Mouse (Mus musculus) liver, embryonic 14.5 days (tissue): ENCODE measurements around the gene Olfr1018. TPM values are rescaled to one million over a fixed set of nuclear protein-coding genes. Genes with fewer than 3 reads are reported as not detected.

ENCODE experiments used
- ATAC-seq: fragments of 200-750 bp; cut with Nextera tagmentation; 2 replicates; pipeline ENCODE4 v1.8.0; 2017; ENCODE audit warnings: moderate number of reproducible peaks, mild to moderate bottlenecking, moderate library complexity; ENCODE audit not compliant: insufficient read depth
- DNase-seq, 3 experiments: peaks; one replicate each; pipeline ENCODE4 v3.0.0-alpha.2; 2012 to 2013; ENCODE audit warnings: low read depth in 3 of 3, low spot score in 3 of 3
- H3K27ac ChIP-seq: fragments of 300-500 bp; sonication (generic); 2 replicates; pipeline ENCODE4 v1.5.1; 2014; ENCODE audit warnings: moderate library complexity, mild to moderate bottlenecking, control low read depth, inconsistent platforms
- H3K27me3 ChIP-seq: fragments of 300-500 bp; sonication (generic); 2 replicates; pipeline ENCODE4 v1.6.1; 2014; ENCODE audit warnings: mild to moderate bottlenecking, low read length, moderate library complexity; ENCODE audit not compliant: control insufficient read depth, insufficient read depth
- H3K36me3 ChIP-seq: fragments of 300-500 bp; sonication (generic); replicated peaks from 2 replicates; pipeline ENCODE4 v1.6.1; 2014; ENCODE audit warnings: low read depth; ENCODE audit not compliant: control insufficient read depth, insufficient read depth
- H3K4me1 ChIP-seq, 2 experiments: fragments of 200-500 bp in 1 of 2; fragments of 300-500 bp in 1 of 2; sonication (generic) in 1 of 2; replicated peaks; 2 replicates each; pipeline ENCODE4 v1.6.1; 2012 to 2014; ENCODE audit warnings: antibody characterized with exemption in 1 of 2, inconsistent platforms in 1 of 2, low read length in 1 of 2; ENCODE audit not compliant: control insufficient read depth in 2 of 2, insufficient read depth in 2 of 2
- H3K4me2 ChIP-seq: fragments of 300-500 bp; sonication (generic); 2 replicates; pipeline ENCODE4 v1.6.1; 2014; ENCODE audit warnings: low read depth, mild to moderate bottlenecking, control low read depth, moderate library complexity
- H3K4me3 ChIP-seq, 2 experiments: fragments of 200-500 bp in 1 of 2; fragments of 300-500 bp in 1 of 2; sonication (generic) in 1 of 2; 2 replicates each; pipeline ENCODE4 v1.5.1; 2012 to 2014; ENCODE audit warnings: low read depth in 2 of 2, low read length in 2 of 2, mild to moderate bottlenecking in 2 of 2, control low read depth in 1 of 2, inconsistent platforms in 1 of 2, moderate library complexity in 1 of 2; ENCODE audit not compliant: insufficient read depth in 1 of 2
- H3K9ac ChIP-seq: fragments of 300-500 bp; sonication (generic); replicated peaks from 2 replicates; pipeline ENCODE4 v1.6.1; 2014; ENCODE audit warnings: mild to moderate bottlenecking, control low read depth, moderate library complexity
- H3K9me3 ChIP-seq: fragments of 300-500 bp; sonication (generic); 2 replicates; pipeline ENCODE4 v1.6.1; 2016; ENCODE audit warnings: low read length, mixed read lengths; ENCODE audit not compliant: control insufficient read depth
- CTCF ChIP-seq: IDR thresholded peaks from 2 replicates; pipeline ENCODE4 v1.5.1; 2016; ENCODE audit warnings: antibody characterized with exemption, low read depth, control low read depth
- EP300 ChIP-seq: IDR thresholded peaks from 2 replicates; pipeline ENCODE4 v1.6.1; 2016; ENCODE audit warnings: antibody characterized with exemption, low read depth
- WGBS: fragments of 180-500 bp; shearing (Covaris S2); extraction: QIAGEN DNeasy Blood & Tissue Kit; methylation state at CpG from one replicate; pipeline ENCODE4 v1.1.7; 2014; ENCODE audit not compliant: insufficient replicate concordance; 5-methylcytosine and 5-hydroxymethylcytosine counted together
- polyA plus RNA-seq, 2 experiments: library from polyadenylated mRNA; depleted of rRNA in 1 of 2; stranded (reverse) in 1 of 2; unstranded in 1 of 2; fragments of >200 nt; fragmentation: Nextera tagmentation in 1 of 2; extraction: Ambion mirVana in 1 of 2; gene quantifications; 2 replicates each; pipeline versions ENCODE4 v1.2.1 to v1.2.3; 2012 to 2014

Gene Olfr1018
- polyA plus RNA-seq (2012; rRNA removed) (not detected in 2 replicates), polyA plus RNA-seq (2014; fragmentation: Nextera tagmentation; extraction: Ambion mirVana) (not detected in 2 replicates)

GRCm38 (mm10) chr2:85818179-85818578, at the start of gene Olfr1018:
Gene Olfr1018 (plus strand): TSS chr2:85818479.
- DNase-seq (no peak), ATAC-seq (no peak)
- Histone ChIP-seq H3K9ac (no peak within 1 kb of the TSS), H3K4me3 (no peak within 1 kb of the TSS), H3K4me1 (no peaks in the 10 kb centered on the region), H3K36me3 (no peaks in the 10 kb centered on the region), H3K4me2 (no peak within 1 kb of the TSS), H3K9me3 (no peaks in the 10 kb centered on the region), H3K27ac (no peak within 1 kb of the TSS), H3K27me3 (no peaks in the 10 kb centered on the region)
- TF ChIP-seq EP300, result no peak
- no peak for TF ChIP-seq CTCF

- Histone ChIP-seq H3K4me1 (no peaks in the 10 kb centered on the region), H3K9ac (no peak within 1 kb of the TSS), H3K9me3 (no peaks in the 10 kb centered on the region), H3K27me3 (no peaks in the 10 kb centered on the region), H3K4me3 (no peak within 1 kb of the TSS), H3K36me3 (no peaks in the 10 kb centered on the region), H3K27ac (no peak within 1 kb of the TSS), H3K4me2 (no peak within 1 kb of the TSS)
- DNase-seq (no peak), ATAC-seq (no peak)
- TF ChIP-seq EP300, result no peak
- no peak for TF ChIP-seq CTCF
Measured at GRCm38 (mm10) chr2:85772413-85772812, 45.9 kb upstream of the Olfr1018 start, which contains the start of gene Olfr1014. Gene Olfr1014 (plus strand): TSS chr2:85772713.

- no peak for DNase-seq
- TF ChIP-seq EP300, result no peak
Measured at GRCm38 (mm10) chr2:85781717-85782116, 36.6 kb upstream of the Olfr1018 start, which contains the start of gene Olfr1015. Gene Olfr1015 (plus strand): TSS chr2:85782017.

GRCm38 (mm10) chr2:85792331-85792730, 25.9 kb upstream of the Olfr1018 start:
- WGBS, result 48% methylated on average over 2 of the region's 2 CpGs
- no peak overlapping the region for H3K9ac ChIP-seq

More at GRCm38 (mm10) chr2:85781717-85782116, 36.6 kb upstream of the Olfr1018 start, which contains the start of gene Olfr1015:
- H3K9ac ChIP-seq, result no peak within 1 kb of the TSS
- H3K9me3 ChIP-seq, result no peaks in the 10 kb centered on the region
- no peaks in the 10 kb centered on the region for H3K36me3 ChIP-seq
- H3K4me3 ChIP-seq, result no peak within 1 kb of the TSS
- ATAC-seq, result no peak
- no peaks in the 10 kb centered on the region for H3K27me3 ChIP-seq
- no peak within 1 kb of the TSS for H3K4me2 ChIP-seq
- H3K4me1 ChIP-seq, result no peaks in the 10 kb centered on the region
- no peak within 1 kb of the TSS for H3K27ac ChIP-seq

GRCm38 (mm10) chr2:85802444-85802843, 15.8 kb upstream of the Olfr1018 start, which contains the start of gene Olfr1016:
Gene Olfr1016 (minus strand): TSS chr2:85802544.
- DNase-seq (no peak), ATAC-seq (no peak)
- Histone ChIP-seq H3K27ac (no peak within 1 kb of the TSS), H3K36me3 (no peaks in the 10 kb centered on the region), H3K4me2 (no peak within 1 kb of the TSS), H3K4me3 (no peak within 1 kb of the TSS), H3K27me3 (no peaks in the 10 kb centered on the region), H3K4me1 (no peaks in the 10 kb centered on the region), H3K9me3 (no peaks in the 10 kb centered on the region), H3K9ac (no peak within 1 kb of the TSS)
- TF ChIP-seq CTCF (no peak), EP300 (no peak)
- WGBS, result 61% methylated on average over 2 of the region's 2 CpGs

More at GRCm38 (mm10) chr2:85792331-85792730, 25.9 kb upstream of the Olfr1018 start:
- Histone ChIP-seq H3K36me3 (no peaks in the 10 kb centered on the region), H3K27ac (no peak overlapping the region), H3K4me3 (no peak overlapping the region), H3K9me3 (no peaks in the 10 kb centered on the region), H3K4me2 (no peak overlapping the region), H3K4me1 (no peaks in the 10 kb centered on the region), H3K27me3 (no peaks in the 10 kb centered on the region)
- TF ChIP-seq EP300 (no peak), CTCF (no peak)
- ATAC-seq (no peak), DNase-seq (no peak)
